Mouse (Mus musculus) E14TG2a.4 (cell line): Measurements from ENCODE around the gene Syne3.

Source experiments
- CTCF ChIP-seq: conservative IDR thresholded peaks from 2 replicates; pipeline ENCODE4 v1.5.1; 2014; ENCODE audit warnings: low read length
- NANOG ChIP-seq: IDR thresholded peaks from 2 replicates; pipeline ENCODE4 v1.6.1; 2014; ENCODE audit warnings: borderline replicate concordance, low read length, mixed read lengths
- POU5F1 ChIP-seq: IDR thresholded peaks from 2 replicates; pipeline ENCODE4 v1.6.1; 2014; ENCODE audit warnings: low read length, borderline replicate concordance

GRCm38 (mm10) chr12:104953941-104954340, 55.7 kb downstream of the Syne3 start:
- TF ChIP-seq CTCF (peak; percentile 49), NANOG (no peak), POU5F1 (no peak)
